Mouse (Mus musculus) heart, postnatal 0 days (tissue): ENCODE measurements at regions not wholly inside any gene's neighbourhood (a gene's known extent, or its start where the extent isn't known, plus 50 kb on each side); places are given as distances from the start of the nearest gene placed in this dataset.
A peak's percentile ranks its signal among the peaks of the same experiment; 100 is the strongest.

Source experiments
- ATAC-seq: fragments of 200-750 bp; cut with Nextera tagmentation; 2 replicates; pipeline ENCODE4 v1.8.0; 2017; ENCODE audit warnings: low read depth, moderate number of reproducible peaks, moderate library complexity; ENCODE audit not compliant: insufficient read depth
- DNase-seq: peaks from one replicate; pipeline ENCODE4 v3.0.0-alpha.2; 2016; ENCODE audit warnings: low spot score
- H3K27ac ChIP-seq: fragments of 300-500 bp; sonication (generic); 2 replicates; pipeline ENCODE4 v1.5.1; 2014; ENCODE audit warnings: low read depth, mild to moderate bottlenecking
- H3K27me3 ChIP-seq: fragments of 300-500 bp; sonication (generic); 2 replicates; pipeline ENCODE4 v1.6.1; 2014; ENCODE audit warnings: low read length, mixed read lengths; ENCODE audit not compliant: control insufficient read depth, insufficient read depth
- H3K36me3 ChIP-seq: fragments of 300-500 bp; sonication (generic); replicated peaks from 2 replicates; pipeline ENCODE4 v1.6.1; 2014; ENCODE audit warnings: low read length, mixed read lengths; ENCODE audit not compliant: control insufficient read depth, insufficient read depth
- H3K4me1 ChIP-seq: fragments of 300-500 bp; sonication (generic); 2 replicates; pipeline ENCODE4 v1.6.1; 2014; ENCODE audit warnings: antibody characterized with exemption; ENCODE audit not compliant: control insufficient read depth, insufficient read depth
- H3K4me2 ChIP-seq: fragments of 300-500 bp; sonication (generic); 2 replicates; pipeline ENCODE4 v1.6.1; 2014; ENCODE audit warnings: low read depth, mild to moderate bottlenecking, low read length, moderate library complexity
- H3K4me3 ChIP-seq: fragments of 300-500 bp; sonication (generic); 2 replicates; pipeline ENCODE4 v1.5.1; 2014; ENCODE audit warnings: low read depth, low read length
- H3K9ac ChIP-seq: fragments of 300-500 bp; sonication (generic); replicated peaks from 2 replicates; pipeline ENCODE4 v1.6.1; 2014; ENCODE audit warnings: low read depth, low read length, mixed read lengths
- H3K9me3 ChIP-seq: fragments of 300-500 bp; sonication (generic); replicated peaks from 2 replicates; pipeline ENCODE4 v1.6.1; 2016; ENCODE audit warnings: low read length; ENCODE audit not compliant: control insufficient read depth
- CTCF ChIP-seq: IDR thresholded peaks from 2 replicates; pipeline ENCODE4 v1.5.1; 2016; ENCODE audit warnings: antibody characterized with exemption, control low read depth, low read depth
- EP300 ChIP-seq: IDR thresholded peaks from 2 replicates; pipeline ENCODE4 v1.6.1; 2016; ENCODE audit warnings: antibody characterized with exemption, low read depth
- WGBS: fragments of 180-500 bp; shearing (Covaris S2); extraction: QIAGEN DNeasy Blood & Tissue Kit; methylation state at CpG from one replicate; pipeline ENCODE4 v1.1.7; 2014; 5-methylcytosine and 5-hydroxymethylcytosine counted together

DNA sequence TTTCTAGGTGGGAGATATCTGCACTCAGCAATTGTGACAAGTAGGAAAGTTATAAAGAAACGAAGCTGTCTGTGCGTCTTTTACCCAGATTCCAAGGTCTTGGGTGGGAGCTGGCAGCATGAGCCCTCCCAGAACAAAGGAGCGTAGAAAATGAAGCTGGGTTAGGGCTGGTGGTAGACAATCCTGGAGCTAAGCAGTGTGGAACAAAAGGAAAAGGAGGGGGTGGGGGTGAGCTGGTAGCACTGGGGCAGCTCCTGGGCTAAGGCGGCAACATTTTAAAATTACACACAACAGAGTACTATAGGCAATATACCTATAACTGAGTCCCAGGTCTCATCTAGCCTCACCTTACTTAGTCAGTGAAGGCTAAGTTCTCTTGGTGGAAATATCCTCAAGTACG is 235.6 kb upstream of the Cited2 start:
- WGBS: 90% methylated on average over 5 of the region's 5 CpGs
- no peak overlapping the region for H3K9ac ChIP-seq
- DNase-seq: no peak
- no peak overlapping the region for H3K27ac ChIP-seq
- no peaks in the 10 kb centered on the region for H3K27me3 ChIP-seq
- H3K4me2 ChIP-seq: no peak overlapping the region
- no peaks in the 10 kb centered on the region for H3K36me3 ChIP-seq
- H3K9me3 ChIP-seq: no peaks in the 10 kb centered on the region
- no peak overlapping the region for H3K4me3 ChIP-seq
- ATAC-seq: no peak
- TF ChIP-seq EP300 (no peak), CTCF (no peak)
- no peaks in the 10 kb centered on the region for H3K4me1 ChIP-seq

DNA sequence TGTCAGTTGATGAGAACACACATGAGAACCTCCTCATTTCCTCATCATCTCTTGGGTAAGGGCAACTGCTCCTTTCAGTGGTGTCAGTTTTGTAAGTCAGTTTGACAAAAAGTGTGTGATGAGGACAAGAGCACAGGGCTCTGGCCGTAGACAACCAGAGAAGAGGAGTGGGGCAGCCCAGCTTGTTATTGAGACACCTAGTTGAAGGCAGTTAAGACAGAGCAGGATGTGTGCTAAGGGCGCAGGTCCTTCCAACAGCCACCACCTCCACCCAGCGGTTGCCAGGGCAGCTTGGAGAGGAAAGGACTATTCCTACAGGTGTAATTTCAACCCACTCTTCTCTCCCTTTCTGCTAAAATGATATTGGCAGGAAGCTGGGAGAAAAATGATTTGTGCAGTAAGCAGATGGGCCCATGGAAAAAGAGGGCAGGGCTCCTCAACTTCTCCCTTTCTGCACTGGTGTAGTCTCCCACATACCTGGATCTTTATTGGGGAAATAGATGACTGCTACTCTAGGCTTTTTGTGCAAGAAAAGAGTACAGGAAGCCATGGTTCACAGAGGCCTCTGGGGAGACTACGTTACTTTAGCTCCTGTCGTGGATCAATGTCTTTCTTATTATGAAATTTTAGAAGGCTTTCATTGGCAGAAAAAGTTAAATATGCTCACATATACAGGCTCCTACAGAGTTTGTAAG is 231.3 kb upstream of the Cited2 start:
- WGBS: 82% methylated on average over 5 of the region's 5 CpGs
- H3K4me3 ChIP-seq: no peak overlapping the region
- no peaks in the 10 kb centered on the region for H3K36me3 ChIP-seq
- H3K9me3 ChIP-seq: no peaks in the 10 kb centered on the region
- ATAC-seq (no peak), DNase-seq (no peak)
- no peaks in the 10 kb centered on the region for H3K27me3 ChIP-seq
- no peak for TF ChIP-seq EP300
- no peak for TF ChIP-seq CTCF
- no peak overlapping the region for H3K27ac ChIP-seq
- H3K9ac ChIP-seq: no peak overlapping the region
- no peaks in the 10 kb centered on the region; the same call in 1 of the 2 replicates for H3K4me1 ChIP-seq
- H3K4me2 ChIP-seq: no peak overlapping the region

DNA sequence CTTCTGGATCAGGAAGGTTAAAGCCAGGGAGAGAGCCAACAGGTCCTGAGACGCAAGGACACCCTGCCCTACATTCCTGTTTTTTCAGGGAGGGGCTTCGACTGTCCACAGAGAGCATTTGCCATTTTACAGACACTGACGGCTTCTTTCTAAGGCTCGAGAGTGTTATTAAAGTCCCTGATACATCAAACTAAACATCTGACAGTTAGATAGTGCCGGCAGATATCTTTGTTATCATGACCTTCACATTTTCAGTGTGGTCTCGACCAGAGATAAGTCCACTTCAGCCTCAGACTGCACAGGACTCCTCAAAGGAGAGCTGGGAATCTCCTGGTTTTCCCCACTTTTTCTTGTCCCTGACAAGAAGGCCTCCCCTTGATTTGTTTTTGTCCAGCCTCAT is 229.9 kb upstream of the Cited2 start:
- WGBS: 29% methylated on average over 6 of the region's 6 CpGs
- no peak overlapping the region for H3K9ac ChIP-seq
- no peaks in the 10 kb centered on the region for H3K36me3 ChIP-seq
- no peaks in the 10 kb centered on the region for H3K27me3 ChIP-seq
- ATAC-seq (no peak), DNase-seq (no peak)
- TF ChIP-seq EP300: no peak
- TF ChIP-seq CTCF: no peak
- no peaks in the 10 kb centered on the region; the same call in 1 of the 2 replicates for H3K4me1 ChIP-seq
- no peak overlapping the region for H3K4me3 ChIP-seq
- no peak overlapping the region for H3K27ac ChIP-seq
- no peaks in the 10 kb centered on the region for H3K9me3 ChIP-seq
- H3K4me2 ChIP-seq: no peak overlapping the region

DNA sequence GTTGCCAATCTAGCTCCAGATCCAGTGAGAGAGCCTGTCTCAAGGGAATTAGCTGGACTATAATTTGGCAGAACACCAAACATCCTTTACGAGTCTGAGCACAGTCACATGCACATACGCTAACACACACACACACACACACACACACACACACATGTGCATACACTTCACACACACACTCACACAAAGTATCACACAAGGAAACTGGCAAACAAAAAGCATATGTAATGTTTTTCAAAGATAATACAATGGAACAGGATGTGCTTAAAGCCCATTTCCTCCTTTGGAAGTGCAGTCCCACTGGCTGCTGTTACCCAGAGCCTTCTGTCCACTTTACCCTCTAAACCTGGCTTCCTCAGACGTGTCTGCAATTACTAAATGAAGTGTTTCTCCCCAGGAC is 226.2 kb upstream of the Cited2 start:
- Histone ChIP-seq H3K4me2 (no peak overlapping the region), H3K36me3 (no peaks in the 10 kb centered on the region), H3K27me3 (no peaks in the 10 kb centered on the region), H3K27ac (no peak overlapping the region), H3K4me3 (no peak overlapping the region), H3K9ac (no peak overlapping the region), H3K9me3 (peaks cover 1% of the 10 kb centered on the region; the same call in 1 of the 2 replicates), H3K4me1 (no peaks in the 10 kb centered on the region; the same call in 1 of the 2 replicates)
- DNase-seq (no peak), ATAC-seq (peak; percentile 20; the same call in 1 of the 2 replicates)
- 40% methylated on average over 3 of the region's 3 CpGs for WGBS
- no peak for TF ChIP-seq CTCF
- TF ChIP-seq EP300: no peak

DNA sequence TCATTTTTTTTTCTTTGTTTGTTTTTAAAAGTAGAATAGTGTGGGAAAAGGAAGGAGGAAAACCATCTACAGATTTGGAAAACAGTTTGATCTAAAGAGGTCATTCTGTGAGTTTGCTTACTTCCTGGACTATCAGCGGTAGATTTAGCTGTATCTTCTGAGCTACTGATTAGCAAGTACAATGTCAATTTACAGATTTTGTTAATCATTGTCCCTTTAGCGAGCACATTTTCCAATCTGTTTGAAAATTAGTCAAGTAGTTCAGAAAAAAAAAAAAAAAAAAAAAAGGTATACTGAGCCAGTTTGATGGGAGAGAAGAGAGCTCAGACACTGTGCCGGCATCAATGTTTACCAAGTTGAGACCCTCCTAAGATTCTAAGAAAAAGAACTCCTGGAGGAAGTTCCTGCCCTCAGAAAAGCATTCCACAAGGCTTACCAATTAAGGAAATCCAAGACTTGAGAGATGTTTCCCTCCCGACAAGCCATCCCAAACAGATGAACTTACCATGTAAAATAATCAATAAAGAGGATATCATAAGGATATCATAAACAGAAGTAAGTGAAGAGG is 212.3 kb upstream of the Cited2 start:
- TF ChIP-seq CTCF: no peak
- TF ChIP-seq EP300: no peak

More for the DNA sequence above, 212.3 kb upstream of the Cited2 start:
- 67% methylated on average over 4 of the region's 4 CpGs for WGBS
- Histone ChIP-seq H3K4me2 (no peak overlapping the region), H3K9ac (no peak overlapping the region), H3K27me3 (no peaks in the 10 kb centered on the region), H3K4me1 (no peaks in the 10 kb centered on the region), H3K9me3 (no peaks in the 10 kb centered on the region; the same call in 1 of the 2 replicates), H3K27ac (no peak overlapping the region), H3K36me3 (no peaks in the 10 kb centered on the region), H3K4me3 (no peak overlapping the region)
- DNase-seq (no peak), ATAC-seq (no peak)
